Mouse (Mus musculus) urinary bladder, postnatal 14 days (tissue): ENCODE measurements at regions not wholly inside any gene's neighbourhood (a gene's known extent, or its start where the extent isn't known, plus 50 kb on each side); places are given as distances from the start of the nearest gene placed in this dataset.

Source experiments
- DNase-seq: peaks from one replicate; pipeline ENCODE4 v3.0.0; 2021; ENCODE audit warnings: low spot score

DNA sequence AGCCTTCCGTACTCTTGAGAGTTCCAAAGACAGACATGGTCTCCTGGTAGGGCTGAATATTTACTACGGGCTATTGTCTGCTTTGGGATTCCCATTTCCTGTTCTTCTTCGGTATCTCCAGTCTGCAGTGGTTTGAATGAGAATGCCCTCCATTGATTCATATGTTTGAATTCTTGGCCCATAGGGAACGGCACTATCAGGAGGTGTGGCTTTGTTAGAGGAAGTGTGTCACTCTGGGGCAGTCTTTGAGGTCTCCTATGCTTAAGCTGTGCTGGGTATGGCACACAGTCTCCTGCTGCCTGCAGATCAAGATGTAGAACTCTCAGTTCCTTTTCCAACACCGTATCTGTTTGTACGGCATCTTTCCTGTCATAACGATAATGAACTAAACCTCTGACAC, 56.7 kb upstream of the Map1b start:
- DNase-seq = no peak

DNA sequence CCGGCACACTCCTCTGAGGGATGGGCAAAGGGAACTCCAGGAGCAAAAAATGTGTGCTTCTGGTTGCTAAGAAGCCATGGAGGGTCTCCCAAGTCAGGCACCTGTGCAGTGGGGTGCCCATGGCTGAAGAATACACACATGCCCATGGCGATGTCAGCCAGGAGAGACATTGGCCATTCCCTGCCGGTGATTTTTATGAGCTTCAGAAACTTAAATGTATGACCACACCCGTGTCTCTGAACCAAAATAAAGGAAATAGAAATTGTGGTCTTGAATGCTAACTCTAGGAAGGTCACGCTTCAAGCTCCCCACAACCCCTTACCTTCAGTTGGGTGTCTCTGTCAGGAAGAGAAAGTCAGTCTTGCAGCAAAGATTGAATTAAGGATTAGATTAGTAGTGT, 56.0 kb upstream of the Map1b start:
- DNase-seq = no peak
